Mouse (Mus musculus) cerebral cortex, adult 2 months (tissue): ENCODE data around the gene Gm3285.

Source experiments
- WGBS: fragments of 180-500 bp; shearing (Covaris S2); methylation state at CpG from one replicate; pipeline ENCODE4 v1.1.7; 2018; 5-methylcytosine and 5-hydroxymethylcytosine counted together

Gene Gm3285

DNA sequence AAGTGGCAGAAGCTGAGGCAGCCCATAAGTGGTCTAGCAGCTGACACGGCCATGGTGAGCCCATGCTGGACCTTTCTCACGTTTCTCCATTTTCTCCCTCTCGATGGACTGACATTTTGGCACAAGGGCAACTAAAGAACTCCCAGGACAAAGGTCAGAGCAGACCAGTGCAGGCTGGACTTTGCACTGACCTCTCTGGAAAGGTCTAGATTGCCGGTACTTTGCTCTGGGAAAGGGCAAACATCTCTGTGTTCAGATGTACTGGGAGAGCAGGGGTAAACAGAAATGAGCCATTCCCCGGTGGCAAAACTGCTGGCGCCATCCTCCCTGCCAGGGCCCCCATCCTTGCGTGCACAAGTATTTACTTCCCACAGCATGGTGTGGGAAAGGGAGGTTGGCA lies 38.4 kb downstream of the Gm3285 start:
- WGBS, result 61% methylated on average over 7 of the region's 7 CpGs

- 79% methylated on average over 27 of the region's 27 CpGs for WGBS
These were observed 39.4 kb downstream of the Gm3285 start for GRCm38 (mm10) chr10:77900903-77901818.

GRCm38 (mm10) chr10:77901871-77902210 lies 40.1 kb downstream of the Gm3285 start:
- WGBS, result 3% methylated on average over 14 of the region's 14 CpGs

GRCm38 (mm10) chr10:77902211-77902893 lies 40.6 kb downstream of the Gm3285 start, which contains the start of gene Lrrc3:
Lrrc3 (minus strand) TSS chr10:77902536.
- WGBS, result 2% methylated on average over 45 of the region's 46 CpGs

DNA sequence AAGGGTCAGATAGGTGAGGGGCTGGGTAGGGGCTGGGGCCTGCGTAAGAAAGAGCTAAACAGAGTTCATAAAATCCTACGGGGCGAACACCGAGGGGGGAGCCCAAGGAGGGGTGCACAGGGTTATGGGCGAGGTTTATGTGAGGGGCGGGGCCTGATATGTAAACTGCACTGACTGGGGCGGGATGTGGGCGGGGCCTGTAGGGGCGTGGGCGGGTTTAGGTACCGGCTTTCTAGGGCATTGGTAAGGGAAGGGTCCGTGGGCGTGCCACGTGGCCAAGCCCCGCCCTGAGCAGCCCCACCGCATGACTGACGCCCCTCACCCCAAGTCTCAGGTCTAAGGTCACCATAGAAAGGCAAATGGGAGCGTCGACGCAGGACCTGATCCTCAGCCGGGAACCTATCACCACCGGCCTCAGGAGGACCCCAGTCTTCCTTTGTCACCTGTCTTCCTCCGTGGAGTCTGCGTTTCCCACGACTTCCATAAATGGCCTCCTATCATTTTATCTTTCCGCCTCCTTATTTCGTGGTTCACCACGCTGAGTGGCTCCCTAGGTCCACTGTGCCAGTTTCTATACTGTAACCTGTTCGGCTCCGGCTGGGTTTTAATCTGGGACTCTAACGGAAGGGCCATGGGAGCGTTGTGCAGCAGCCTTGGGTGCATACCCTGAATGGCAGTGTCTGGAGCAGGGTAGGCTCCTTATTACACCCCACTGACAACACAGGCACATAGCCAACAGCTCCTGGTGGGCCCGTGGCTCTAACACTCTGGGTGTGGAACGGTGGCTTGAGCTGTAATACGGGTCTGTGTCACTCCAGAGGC lies 41.3 kb downstream of the Gm3285 start:
- WGBS, result 3% methylated on average over 35 of the region's 35 CpGs
